Mouse (Mus musculus) ES-Bruce4 (cell line): ENCODE measurements at regions not wholly inside any gene's neighbourhood (a gene's known extent, or its start where the extent isn't known, plus 50 kb on each side); places are given as distances from the start of the nearest gene placed in this dataset.

Experiments
- H3K27ac ChIP-seq: 2 replicates; pipeline ENCODE4 v1.5.1; 2012; ENCODE audit warnings: low read length, inconsistent platforms; ENCODE audit not compliant: insufficient read depth
- H3K27me3 ChIP-seq: 2 replicates; pipeline ENCODE4 v1.6.1; 2012; ENCODE audit warnings: mild to moderate bottlenecking, low read length, inconsistent platforms; ENCODE audit not compliant: control insufficient read depth, poor library complexity, insufficient read depth, severe bottlenecking
- H3K36me3 ChIP-seq: 2 replicates; pipeline ENCODE4 v1.6.1; 2012; ENCODE audit warnings: inconsistent platforms, mild to moderate bottlenecking, low read length, moderate library complexity; ENCODE audit not compliant: control insufficient read depth, poor library complexity, insufficient read depth, severe bottlenecking
- H3K4me1 ChIP-seq: one replicate; pipeline ENCODE4 v1.8.1; 2011; ENCODE audit warnings: low read length; ENCODE audit not compliant: control insufficient read depth, insufficient read depth
- H3K4me3 ChIP-seq: 2 replicates; pipeline ENCODE4 v1.5.1; 2011; ENCODE audit warnings: low read depth, mild to moderate bottlenecking, low read length
- H3K9ac ChIP-seq: 2 replicates; pipeline ENCODE4 v1.6.1; 2012; ENCODE audit warnings: low read depth, mild to moderate bottlenecking, inconsistent platforms; ENCODE audit not compliant: poor library complexity, severe bottlenecking
- H3K9me3 ChIP-seq: replicated peaks from 2 replicates; pipeline ENCODE4 v1.6.1; 2012; ENCODE audit warnings: mild to moderate bottlenecking, low read length, inconsistent platforms; ENCODE audit not compliant: control insufficient read depth, poor library complexity, insufficient read depth, severe bottlenecking
- CTCF ChIP-seq: IDR thresholded peaks from one replicate; pipeline ENCODE4 v1.8.1; 2011; ENCODE audit warnings: low read depth, low read length
- EP300 ChIP-seq: IDR thresholded peaks from 2 replicates; pipeline ENCODE4 v1.6.1; 2011; ENCODE audit warnings: low read depth, low read length; ENCODE audit not compliant: insufficient read depth
- POLR2A ChIP-seq: IDR thresholded peaks from one replicate; pipeline ENCODE4 v1.8.1; 2011; ENCODE audit warnings: low read length; ENCODE audit not compliant: insufficient read depth

DNA sequence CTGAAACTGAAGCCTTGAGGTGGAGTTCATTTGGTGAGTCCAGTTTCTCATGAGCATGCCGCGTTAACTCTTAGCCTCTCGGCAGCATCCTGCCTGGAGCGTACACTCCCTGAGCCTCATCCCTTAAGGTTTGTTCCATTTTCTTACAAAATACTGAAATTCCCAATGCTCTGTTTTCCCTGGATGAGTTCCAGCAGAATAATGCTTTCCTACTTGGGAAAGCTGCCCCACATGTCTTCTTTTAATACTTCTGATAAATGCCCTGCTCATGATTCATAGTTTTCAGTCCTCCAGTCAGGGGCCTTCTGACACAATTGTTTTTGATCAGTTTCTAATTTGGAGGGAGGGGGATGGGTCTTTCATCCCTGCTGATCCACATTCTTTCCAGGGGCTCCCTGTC lies 570.7 kb downstream of the Ccdc171 start:
- H3K4me3 ChIP-seq = no peak overlapping the region
- no peak overlapping the region for H3K27ac ChIP-seq

DNA sequence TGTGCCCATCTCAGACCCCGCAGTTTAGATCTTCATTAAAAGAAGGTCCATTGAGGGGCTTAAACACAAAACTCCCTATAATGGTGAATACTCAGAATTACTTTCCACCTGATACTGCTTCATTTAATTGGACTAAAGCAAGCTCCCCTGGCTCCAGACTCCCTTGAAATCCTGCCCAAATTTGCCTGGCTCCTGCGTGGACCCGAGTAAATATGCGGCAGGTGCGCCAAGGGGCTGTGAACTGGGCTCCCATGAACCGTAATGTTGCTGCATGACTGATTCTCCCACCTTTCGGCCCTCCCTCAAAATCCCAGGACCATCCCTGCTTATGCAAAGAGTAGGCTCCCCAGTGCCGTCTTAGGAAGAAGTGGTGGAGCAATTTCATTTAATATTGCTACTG lies 573.7 kb downstream of the Ccdc171 start:
- no peaks in the 10 kb centered on the region for H3K36me3 ChIP-seq
- H3K4me1 ChIP-seq = no peaks in the 10 kb centered on the region

More for the DNA sequence above, 570.7 kb downstream of the Ccdc171 start:
- no peaks in the 10 kb centered on the region for H3K27me3 ChIP-seq
- H3K4me1 ChIP-seq = no peaks in the 10 kb centered on the region
- H3K9me3 ChIP-seq = no peaks in the 10 kb centered on the region
- no peak for TF ChIP-seq CTCF
- no peak for TF ChIP-seq POLR2A
- TF ChIP-seq EP300 = no peak
- H3K9ac ChIP-seq = no peak overlapping the region
- no peaks in the 10 kb centered on the region for H3K36me3 ChIP-seq

DNA sequence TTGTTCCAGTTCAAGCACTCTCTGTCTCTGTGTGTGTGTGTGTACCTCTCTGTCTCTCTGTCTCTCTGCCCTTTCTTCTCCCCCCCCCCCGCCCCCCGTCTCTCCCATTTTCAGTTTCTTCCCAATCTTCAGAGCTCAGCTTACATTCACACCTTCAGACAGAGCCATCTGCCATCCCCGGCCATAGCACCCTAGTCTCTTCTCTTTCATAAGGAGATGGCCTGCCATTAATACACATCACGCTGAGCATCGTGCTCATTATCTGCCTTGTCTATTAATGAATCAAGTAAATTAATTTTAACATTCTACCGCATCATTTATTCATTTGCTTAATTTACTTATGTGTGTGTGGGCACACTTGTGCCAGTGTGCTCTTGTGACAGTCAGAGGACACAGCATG lies 573.2 kb downstream of the Bnc2 start:
- Histone ChIP-seq H3K4me1 (no peaks in the 10 kb centered on the region), H3K27me3 (no peaks in the 10 kb centered on the region), H3K36me3 (no peaks in the 10 kb centered on the region), H3K9me3 (no peaks in the 10 kb centered on the region), H3K4me3 (no peak overlapping the region), H3K9ac (no peak overlapping the region), H3K27ac (no peak overlapping the region)
- no peak for TF ChIP-seq CTCF

More for the DNA sequence above, 573.7 kb downstream of the Ccdc171 start:
- Histone ChIP-seq H3K27me3 (no peaks in the 10 kb centered on the region), H3K9ac (no peak overlapping the region), H3K9me3 (no peaks in the 10 kb centered on the region), H3K27ac (no peak overlapping the region), H3K4me3 (no peak overlapping the region)
- no peak for TF ChIP-seq EP300
- TF ChIP-seq POLR2A = no peak
- no peak for TF ChIP-seq CTCF

DNA sequence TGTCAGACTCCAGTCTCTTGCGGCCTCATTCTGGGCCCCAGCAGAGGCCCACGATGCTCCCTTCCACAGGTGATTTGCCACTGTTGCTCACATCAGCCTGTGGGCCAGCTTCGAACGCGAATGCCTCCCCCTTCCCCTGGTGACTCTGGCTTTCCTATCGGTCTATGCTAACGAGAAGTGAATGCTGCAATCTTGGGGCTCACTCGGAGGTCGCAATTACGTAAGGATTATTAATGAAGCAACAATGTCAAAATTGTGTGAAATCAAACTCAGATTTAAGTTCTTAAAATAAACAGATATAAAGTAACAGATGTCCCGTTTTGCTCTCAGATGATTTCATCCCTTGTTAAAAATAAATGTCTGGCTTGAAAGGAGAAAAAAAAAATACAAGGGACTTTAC lies 572.3 kb downstream of the Bnc2 start:
- Histone ChIP-seq H3K9ac (no peak overlapping the region), H3K4me3 (no peak overlapping the region), H3K4me1 (no peaks in the 10 kb centered on the region), H3K9me3 (no peaks in the 10 kb centered on the region), H3K27ac (no peak overlapping the region), H3K27me3 (no peaks in the 10 kb centered on the region), H3K36me3 (no peaks in the 10 kb centered on the region)
- TF ChIP-seq EP300 (no peak), CTCF (no peak), POLR2A (no peak)

DNA sequence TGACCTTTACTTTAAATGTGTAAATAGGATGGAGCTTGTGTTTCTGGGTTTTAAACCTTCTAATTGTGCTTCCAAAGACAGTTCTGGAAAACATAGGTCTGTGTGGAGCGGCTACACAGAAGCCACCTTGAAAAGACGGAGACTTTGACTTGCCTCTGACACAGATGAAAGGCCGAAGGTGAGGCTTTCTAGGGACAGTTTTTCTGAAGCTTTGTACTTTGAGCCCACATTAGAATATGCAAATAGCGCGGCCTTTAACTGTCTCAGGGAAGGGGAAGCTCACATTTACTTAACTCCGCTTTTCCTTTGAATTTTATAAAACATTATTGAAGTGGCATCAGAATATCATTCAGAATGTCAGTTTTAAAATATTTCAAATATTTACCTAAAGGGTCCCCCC lies 566.5 kb downstream of the Bnc2 start:
- no peaks in the 10 kb centered on the region for H3K36me3 ChIP-seq
- no peak overlapping the region for H3K9ac ChIP-seq
- no peaks in the 10 kb centered on the region for H3K9me3 ChIP-seq
- H3K27ac ChIP-seq = no peak overlapping the region
- H3K4me3 ChIP-seq = no peak overlapping the region
- no peaks in the 10 kb centered on the region for H3K27me3 ChIP-seq
- no peak for TF ChIP-seq CTCF
- no peak for TF ChIP-seq EP300
- TF ChIP-seq POLR2A = no peak
- no peaks in the 10 kb centered on the region for H3K4me1 ChIP-seq

DNA sequence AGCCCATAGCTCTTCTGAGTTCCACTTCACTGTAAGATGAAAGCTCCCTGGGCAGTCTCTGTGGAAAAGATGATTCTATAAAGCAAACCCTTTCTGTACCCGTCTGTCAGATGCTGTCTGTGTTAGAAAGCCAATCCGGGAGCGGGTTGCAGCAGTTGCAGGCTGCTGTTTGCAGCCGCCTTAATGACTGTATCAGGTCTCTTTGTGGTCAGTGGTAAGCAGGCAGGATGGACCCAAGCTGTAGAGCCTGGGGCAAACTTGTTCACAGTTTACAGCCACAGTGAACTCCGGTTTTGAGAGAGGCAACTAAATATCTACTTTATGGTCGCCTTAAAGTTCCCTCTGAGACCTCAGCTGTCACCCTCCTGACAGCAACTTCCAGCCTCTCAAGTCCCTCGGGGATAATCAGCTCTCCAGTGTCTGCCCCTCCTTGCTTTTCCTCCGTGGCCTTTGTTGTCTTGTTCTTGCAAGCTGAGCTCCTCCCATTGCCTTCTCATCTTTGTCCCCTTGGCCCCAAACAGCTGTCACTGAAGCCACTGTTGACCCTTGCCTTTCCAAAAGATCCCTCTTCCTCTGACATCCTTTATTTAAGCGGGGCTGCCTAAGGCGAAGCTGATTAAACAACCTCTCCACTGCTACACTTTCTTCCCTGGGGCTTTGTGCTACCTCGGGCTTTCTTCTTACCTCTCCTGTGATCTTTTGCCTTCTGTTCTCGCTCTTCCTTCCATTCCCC lies 565.1 kb downstream of the Bnc2 start:
- H3K27me3 ChIP-seq = no peaks in the 10 kb centered on the region
- no peaks in the 10 kb centered on the region for H3K4me1 ChIP-seq
- H3K4me3 ChIP-seq = no peak overlapping the region
- no peaks in the 10 kb centered on the region for H3K36me3 ChIP-seq
- H3K27ac ChIP-seq = no peak overlapping the region
- peaks cover 6% of the 10 kb centered on the region; the same call in 1 of the 2 replicates for H3K9me3 ChIP-seq
- TF ChIP-seq CTCF (no peak), EP300 (no peak), POLR2A (no peak)
- H3K9ac ChIP-seq = no peak overlapping the region
